Mouse (Mus musculus): ENCODE measurements around the gene Cyb561d2.
"Not testable (repeated sequence)": the region's sequence is repeated elsewhere in the genome, so short reads cannot be mapped to it uniquely, and the experiment has no call there.

Cyb561d2 gene

DNA sequence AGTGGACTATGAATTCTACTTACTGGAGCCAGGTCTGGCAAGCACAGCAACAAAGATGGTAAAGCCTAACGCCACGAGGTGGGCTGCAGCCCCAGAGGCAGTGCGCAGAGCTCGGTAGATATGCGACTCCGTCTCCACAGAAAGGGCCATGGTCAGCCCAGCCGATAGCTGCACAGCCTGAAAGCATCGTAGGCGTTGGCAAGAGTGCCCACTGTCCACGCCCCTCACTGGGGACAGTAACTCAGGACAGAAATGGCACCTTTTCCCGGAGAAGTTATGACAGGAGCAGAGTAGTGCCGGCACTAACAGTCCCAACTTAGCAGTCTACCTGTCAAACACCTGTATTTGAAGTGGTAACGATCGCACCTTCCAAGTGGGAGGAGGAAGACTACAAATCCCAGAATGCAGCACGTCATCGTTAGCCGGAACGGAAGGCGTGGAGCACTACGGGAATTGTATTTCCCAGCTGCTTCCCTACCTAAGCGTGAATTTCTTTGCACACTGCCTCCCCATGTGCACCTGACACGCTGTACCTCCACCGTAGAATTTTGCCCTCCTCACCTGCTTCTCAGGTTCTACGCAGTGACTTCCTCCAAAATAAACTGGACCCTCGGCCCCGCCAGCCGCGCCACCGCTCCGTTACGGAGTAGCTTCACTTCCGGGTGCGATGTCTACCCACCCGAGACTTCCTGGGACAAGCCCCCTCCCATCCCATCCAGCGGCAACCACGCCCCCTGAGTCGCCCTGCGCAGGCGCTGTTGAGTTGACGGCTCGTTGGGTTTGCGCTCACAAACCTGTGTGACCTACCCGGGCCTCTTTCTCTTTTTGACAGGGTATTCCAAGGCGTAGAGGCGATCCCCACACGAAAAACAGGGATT, at the start of gene Cyb561d2, which contains the start of gene Nprl2:
Gene Cyb561d2 (minus strand): TSS at position 720 of the 878 bp plus-strand sequence.
Gene Nprl2 (plus strand): TSS at position 753 of the 878 bp plus-strand sequence.
- DNase-seq = peak; percentile 98

GRCm38 (mm10) chr9:107590773-107591060, 48.7 kb upstream of the Cyb561d2 start:
- DNase-seq = no peak

GRCm38 (mm10) chr9:107590058-107590772, 48.2 kb upstream of the Cyb561d2 start:
- peak; percentile 73 for DNase-seq

DNA sequence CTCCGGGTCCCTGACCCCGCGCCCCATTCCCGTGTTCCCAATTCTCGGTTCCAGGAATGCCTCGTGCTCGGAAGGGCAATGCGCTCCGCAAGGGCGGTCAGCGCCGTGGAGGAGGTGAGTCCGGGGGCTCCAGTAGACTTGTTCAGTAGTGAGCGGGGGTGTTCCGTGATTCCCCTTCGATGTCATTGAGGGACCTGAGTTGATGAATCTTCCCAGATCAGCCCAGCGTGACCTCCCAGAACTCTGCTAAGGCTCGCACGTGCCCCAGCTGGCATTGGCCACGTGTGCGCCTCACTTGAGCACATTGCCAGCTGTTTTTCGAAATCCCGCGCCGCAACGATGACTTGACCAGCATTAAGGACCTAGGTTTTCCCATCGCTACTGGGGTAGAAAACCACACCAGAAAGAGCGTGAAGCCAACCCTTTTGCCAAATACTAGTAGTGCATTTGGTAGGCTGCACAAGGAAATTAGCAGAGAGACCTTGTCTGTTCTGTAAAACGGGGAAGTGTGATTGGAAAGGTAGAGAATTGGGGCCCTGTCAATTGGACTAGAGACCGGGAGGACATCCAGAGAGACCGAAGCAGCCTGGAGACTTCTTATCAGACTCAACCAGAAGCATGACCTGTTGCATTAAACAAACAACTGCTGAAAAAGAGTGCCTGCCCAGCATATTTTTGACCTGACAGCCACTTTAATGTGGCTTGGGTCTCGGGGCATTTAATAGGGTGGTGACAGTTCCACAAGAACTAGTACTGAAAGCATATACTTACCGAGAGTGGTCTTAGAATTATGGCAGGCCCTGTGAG, 46.0 kb upstream of the Cyb561d2 start:
- no peak for DNase-seq

DNA sequence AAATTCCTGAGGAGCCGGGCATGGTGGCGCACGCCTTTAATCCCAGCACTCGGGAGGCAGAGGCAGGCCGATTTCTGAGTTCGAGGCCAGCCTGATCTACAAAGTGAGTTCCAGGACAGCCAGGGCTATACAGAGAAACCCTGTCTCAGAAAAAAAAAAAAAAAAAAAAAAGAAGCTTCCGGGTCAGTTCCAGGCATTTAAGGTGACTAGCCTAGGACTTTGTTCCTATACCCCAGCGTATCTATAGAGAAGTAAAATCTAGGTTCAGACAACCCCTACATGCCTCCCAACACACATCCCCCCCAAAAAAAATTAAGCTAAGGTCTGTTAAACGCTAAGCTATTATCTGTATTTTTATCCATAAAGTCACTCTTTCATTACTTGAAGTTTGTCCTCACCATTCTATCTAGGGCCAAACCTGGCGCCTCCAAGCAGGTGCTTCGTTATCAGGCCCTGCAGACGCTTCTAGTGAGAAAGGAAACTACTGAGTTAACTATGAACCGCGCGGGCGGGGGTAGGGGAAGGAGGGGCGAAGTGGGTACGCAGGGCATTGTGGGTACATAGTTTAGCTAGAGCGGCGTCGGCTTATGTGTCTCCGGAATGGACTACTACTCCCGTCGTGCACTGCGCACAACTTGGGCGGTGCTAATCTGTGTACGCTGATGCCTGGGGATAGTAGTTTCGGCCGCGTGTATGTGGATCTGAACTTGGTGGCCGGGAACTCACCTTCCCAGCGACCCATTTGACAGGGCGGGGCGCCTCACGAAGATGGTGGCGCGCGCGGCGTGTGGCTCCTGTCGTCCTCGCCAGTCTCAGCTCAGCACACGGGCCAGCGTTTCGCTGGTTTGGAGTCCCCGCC, 45.2 kb upstream of the Cyb561d2 start, which contains the start of gene Ifrd2:
Gene Ifrd2 (plus strand): TSS at position 669 of the 859 bp plus-strand sequence.
- peak; percentile 97 for DNase-seq

GRCm38 (mm10) chr9:107586504-107586903, 44.5 kb upstream of the Cyb561d2 start:
- no peak for DNase-seq

- DNase-seq = no peak
These were observed 41.2 kb upstream of the Cyb561d2 start for GRCm38 (mm10) chr9:107583174-107583573.

DNA sequence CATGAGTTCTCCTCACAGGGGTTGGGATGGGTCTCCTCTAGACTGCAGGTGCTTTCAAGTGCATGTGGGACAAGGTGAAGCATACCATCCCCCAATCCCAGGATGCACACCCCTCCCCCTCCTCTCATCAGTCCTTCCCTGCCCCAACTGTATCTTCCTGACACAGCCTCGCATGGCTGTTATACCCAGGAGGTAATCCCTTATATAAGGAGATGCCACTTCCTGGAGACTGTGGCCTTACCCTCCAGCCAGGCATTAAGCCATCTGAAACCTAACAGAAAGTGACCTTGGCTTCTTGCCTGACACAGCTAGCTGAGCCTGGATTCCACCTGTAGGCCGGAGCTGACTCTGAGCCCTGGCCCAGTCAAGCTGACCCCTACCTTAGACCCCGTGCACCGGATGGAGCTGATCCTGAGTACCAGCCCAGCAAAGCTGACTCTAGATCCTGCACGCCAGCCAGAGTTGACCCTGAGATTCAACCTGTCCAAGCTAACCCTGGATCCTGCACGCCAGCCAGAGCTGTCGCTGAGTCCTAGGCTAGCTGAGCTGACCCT, 40.6 kb upstream of the Cyb561d2 start:
- peak; percentile 39 for DNase-seq

GRCm38 (mm10) chr9:107581584-107581983, 39.6 kb upstream of the Cyb561d2 start:
- DNase-seq = no peak

DNA sequence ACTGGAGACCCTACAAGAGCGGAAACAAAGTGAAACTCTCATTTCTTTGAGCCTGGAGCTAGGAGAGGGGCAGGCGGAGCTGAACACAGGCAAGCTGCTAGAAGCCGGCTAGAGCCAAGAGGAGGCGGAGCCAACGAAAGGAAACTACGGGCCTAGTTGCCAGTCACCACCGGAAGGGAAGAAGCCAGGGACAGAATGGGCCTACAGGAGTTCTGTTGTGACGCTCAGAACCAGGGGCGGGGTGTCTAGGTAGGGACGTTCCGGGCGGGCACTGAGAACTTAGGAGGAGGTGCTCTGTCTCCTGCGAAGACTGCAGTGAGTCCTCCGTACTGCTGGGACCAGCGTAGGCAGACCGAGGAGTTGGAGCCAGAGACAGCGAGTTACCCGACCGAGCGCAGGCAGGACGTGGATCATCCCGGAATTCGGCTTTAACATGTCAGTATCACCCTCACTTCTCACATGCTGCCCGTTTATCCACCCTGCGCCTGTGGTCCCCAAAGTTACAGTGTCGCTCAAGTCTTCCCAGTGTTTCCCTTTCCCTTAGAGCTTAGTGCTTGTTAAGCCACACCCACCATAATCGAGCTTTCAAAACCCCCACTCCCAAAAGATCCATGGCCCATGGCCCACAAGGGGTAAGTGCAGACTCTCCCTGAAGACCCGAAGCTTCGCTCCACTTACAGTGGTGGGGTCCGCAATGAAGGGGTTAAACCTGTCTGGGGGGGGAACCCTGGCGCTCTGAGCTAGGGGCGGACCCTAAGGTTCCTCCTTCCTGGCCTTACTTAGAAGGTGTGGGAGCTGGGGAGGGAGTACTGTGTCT, 38.7 kb upstream of the Cyb561d2 start, which contains the start of gene Hyal3:
Gene Hyal3 (plus strand): TSS at position 318 of the 817 bp plus-strand sequence.
- peak; percentile 90 for DNase-seq

GRCm38 (mm10) chr9:107579023-107579900, 37.3 kb upstream of the Cyb561d2 start:
- no peak for DNase-seq

- DNase-seq = no peak
These were observed 36.6 kb upstream of the Cyb561d2 start, which contains the start of gene Naa80 for GRCm38 (mm10) chr9:107578587-107578986. Naa80 (plus strand) TSS chr9:107578887.

DNA sequence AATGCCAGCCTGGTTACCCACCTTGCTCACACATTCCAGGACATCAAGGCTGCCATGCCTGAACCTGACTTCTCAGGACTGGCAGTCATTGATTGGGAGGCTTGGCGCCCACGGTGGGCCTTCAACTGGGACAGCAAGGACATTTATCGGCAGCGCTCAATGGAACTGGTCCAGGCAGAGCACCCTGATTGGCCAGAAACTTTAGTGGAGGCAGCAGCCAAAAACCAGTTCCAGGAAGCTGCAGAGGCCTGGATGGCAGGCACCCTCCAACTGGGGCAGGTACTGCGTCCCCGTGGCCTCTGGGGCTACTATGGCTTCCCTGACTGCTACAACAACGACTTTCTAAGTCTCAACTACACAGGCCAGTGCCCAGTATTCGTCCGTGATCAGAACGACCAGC, 35.9 kb upstream of the Cyb561d2 start:
- no peak for DNase-seq

DNA sequence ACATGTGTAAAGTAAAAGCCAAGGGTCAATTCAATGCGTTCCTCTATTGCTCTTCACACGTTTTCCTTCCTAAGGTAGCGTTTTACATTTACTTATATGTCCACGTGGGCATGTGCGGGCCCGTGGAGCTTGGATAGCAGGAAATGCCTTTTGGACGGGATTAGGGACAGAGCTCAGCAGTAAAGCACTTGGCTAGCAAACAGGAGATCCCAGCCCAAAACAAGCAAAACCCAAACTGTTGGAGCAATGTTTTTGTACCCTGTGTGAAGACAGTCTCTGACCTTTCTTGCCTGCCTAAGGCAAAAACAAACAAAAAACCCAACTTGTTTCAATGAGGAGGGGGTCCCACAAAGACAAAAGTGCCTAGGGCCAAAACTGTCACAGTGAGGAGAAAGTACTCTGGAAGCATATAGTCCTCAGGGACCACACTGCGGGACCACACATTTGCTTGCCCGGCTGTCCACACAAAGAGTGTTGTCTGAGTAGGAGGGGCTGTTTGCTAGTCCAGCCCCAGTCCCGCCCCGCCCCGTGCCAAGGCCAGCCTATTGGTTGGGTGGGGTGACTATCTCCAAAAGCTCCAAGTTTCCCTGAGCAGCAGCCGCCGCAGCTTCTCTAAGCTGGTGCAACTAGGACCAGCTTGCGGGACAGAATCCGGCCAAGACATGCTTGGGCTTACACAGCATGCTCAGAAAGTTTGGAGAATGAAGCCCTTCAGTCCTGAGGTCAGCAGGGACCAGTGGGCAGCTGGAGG, 34.5 kb upstream of the Cyb561d2 start, which contains the start of gene Hyal1:
Gene Hyal1 (plus strand): TSS at position 571 of the 751 bp plus-strand sequence.
- DNase-seq = peak; percentile 83

GRCm38 (mm10) chr9:107575579-107576356, 33.8 kb upstream of the Cyb561d2 start:
- peak; percentile 50 for DNase-seq

GRCm38 (mm10) chr9:107573774-107574173, 31.8 kb upstream of the Cyb561d2 start:
- DNase-seq = not testable (repeated sequence)

- no peak for DNase-seq
These were observed 30.3 kb upstream of the Cyb561d2 start for GRCm38 (mm10) chr9:107572327-107572662.
